Mouse (Mus musculus) gastrocnemius, postnatal 14 days (tissue): ENCODE results near the gene Ints6l. TPM values are rescaled to one million over a fixed set of nuclear protein-coding genes. Genes with fewer than 3 reads are reported as not detected.

Source experiments
- DNase-seq: peaks from one replicate; pipeline ENCODE4 v3.0.0; 2021; ENCODE audit warnings: mixed read lengths
- intact Hi-C: fragments of 180-260 bp; cut with DNase I; formaldehyde crosslinking; loops from one replicate; pipeline ENCODE4 v1.15.1; 2025; ENCODE audit warnings: low total_unique reads
- long read RNA-seq, 2 experiments: library from polyadenylated mRNA; stranded (forward); transcript quantifications; one replicate each; pipeline ENCODE4 v2.0.0; 2021
- total RNA-seq, 2 experiments: library from RNA; stranded (reverse); gene quantifications; 2 replicates each; pipeline ENCODE4 v1.2.3; 2021

The Ints6l gene
- 1 to 10 TPM; 5.9 to 6.0 TPM for total RNA-seq
- long read RNA-seq, experiment 1, partial matches to known transcripts = 0 of 1 reads
- long read RNA-seq, experiment 1, other reads (novel, unspliced or antisense) = 0 of 1 reads
- long read RNA-seq, experiment 2, partial matches to known transcripts = 0 of 1 reads
- long read RNA-seq, experiment 2, other reads (novel, unspliced or antisense) = 0 of 1 reads

- intact Hi-C loops = no loop called here
- peak; percentile 49 for DNase-seq
These were observed at the start of gene Ints6l for GRCm38 (mm10) chrX:56454671-56455371. TSS of gene Ints6l (plus strand) at chrX:56454857.

- intact Hi-C loops = no loop called here
- DNase-seq = no peak
These were observed 49.2 kb upstream of the Ints6l start for GRCm38 (mm10) chrX:56405482-56405881.

DNA sequence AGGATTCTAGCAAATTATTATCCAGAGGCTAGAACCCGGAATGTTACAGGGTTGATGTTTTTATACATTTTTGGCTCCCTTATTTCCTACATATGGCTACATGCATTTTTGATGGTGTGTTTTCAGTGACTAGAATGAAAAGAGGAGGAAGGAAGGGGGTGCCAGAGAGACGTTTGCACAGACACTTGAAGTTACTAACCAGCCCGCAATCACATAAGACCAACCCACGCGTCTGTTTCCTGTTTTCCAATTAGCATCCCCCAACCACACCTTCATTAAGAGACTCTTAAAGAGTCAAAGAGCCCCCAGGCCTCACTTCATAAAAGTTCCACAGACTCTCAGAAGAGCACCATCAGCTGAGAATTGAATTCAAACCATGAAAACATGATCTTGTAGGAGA, 48.5 kb upstream of the Ints6l start:
- DNase-seq = no peak
- intact Hi-C loops = no loop called here

DNA sequence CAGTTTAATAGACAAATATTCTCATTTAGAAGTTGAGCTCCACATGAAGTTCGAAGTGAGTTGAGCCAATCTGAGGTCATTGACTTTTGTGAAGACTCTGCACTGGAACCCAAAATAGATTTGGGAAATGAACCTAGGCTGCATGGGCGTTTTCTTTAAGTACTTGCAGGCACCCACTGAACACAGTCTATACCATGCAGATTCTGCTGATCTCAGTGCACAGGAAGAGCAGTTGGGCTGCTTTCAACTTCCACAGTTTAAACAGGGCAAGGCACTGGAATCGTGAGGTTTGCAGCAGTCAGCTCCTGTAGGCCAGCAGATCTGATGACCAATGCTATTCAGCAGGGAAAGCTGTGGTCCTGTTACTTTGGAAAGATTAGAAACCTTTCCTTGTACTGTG, 38.4 kb upstream of the Ints6l start:
- intact Hi-C loops = no loop called here

GRCm38 (mm10) chrX:56417541-56417940, 37.1 kb upstream of the Ints6l start:
- no peak for DNase-seq
- intact Hi-C loops = no loop called here

More for the DNA sequence above, 38.4 kb upstream of the Ints6l start:
- DNase-seq = no peak

- intact Hi-C loops = no loop called here
- DNase-seq = no peak
These were observed 24.1 kb upstream of the Ints6l start for GRCm38 (mm10) chrX:56430601-56431000.

DNA sequence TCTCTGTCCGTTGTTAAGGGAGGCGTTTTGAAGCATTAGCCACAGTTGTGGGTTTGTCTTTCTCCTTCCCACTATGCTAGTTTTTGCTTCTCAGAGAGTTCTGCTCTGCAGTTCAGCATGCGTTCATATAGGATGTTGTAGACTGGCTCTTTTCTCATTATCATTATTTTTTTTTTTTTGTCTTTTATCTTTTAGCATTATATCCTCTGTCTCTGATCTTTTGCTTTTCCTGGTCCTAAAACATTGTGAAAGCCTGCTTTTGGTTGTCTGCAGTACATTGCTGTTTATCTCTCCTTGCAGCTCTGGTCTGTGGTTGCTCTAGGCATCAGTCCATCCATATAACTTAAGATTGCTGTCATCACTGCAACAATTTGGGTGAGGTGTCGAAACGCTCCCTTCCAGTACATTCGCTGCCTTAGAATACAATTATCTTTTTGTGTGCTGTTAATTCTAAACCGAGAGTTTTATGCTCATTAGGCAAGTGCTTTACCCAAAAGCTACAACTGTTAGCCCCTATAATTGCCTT, 18.8 kb upstream of the Ints6l start:
- no peak for DNase-seq
- intact Hi-C loops = no loop called here

DNA sequence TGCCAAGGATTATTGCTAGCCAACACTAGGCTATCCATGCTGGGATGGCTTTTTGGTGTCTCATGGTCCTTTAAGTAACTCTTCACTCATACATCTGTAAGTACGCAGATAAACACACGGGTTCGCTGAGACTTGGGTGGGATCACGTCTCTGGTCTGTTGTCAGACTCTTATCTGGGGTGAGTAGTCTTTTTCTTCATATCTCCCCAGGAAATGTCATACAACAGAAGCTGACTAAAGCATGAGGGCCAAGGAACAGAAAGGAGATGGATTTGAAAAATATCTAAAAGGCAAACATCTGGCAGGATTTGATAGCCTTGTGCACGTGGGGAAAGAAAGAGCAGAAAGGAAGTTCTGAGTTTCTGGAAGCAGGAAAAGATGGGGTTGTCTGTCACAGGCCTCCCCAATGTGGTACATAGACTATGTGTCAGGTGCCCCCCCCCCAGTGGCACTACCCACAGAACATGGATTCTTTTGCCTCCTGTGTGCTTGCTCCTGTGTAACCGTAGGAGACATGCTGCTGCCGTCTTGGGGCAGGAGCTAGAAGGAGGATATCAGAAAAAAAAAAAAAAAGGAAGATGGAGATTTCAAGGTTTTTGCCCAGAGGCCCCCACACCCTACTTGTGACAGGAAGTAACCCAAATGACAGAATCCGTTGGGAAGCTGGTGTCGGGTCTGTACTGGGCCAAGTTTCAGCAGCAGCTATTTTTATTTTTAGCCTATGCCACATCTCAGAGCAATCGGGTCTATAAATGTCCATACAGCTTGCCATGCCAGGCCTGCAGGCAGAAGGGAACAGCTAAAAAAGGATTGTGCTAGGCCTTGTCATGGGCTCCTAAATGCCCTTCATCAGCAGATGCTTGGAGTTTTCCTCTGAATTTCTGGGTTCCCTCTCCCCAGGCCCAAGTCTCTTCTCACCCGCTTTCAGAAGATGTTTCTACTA, 7.9 kb upstream of the Ints6l start:
- no peak for DNase-seq
- intact Hi-C loops = no loop called here

GRCm38 (mm10) chrX:56447524-56448015, 7.1 kb upstream of the Ints6l start, which contains the start of gene Gm2174:
TSS of gene Gm2174 (plus strand) at chrX:56447965.
- DNase-seq = no peak
- intact Hi-C loops = no loop called here

DNA sequence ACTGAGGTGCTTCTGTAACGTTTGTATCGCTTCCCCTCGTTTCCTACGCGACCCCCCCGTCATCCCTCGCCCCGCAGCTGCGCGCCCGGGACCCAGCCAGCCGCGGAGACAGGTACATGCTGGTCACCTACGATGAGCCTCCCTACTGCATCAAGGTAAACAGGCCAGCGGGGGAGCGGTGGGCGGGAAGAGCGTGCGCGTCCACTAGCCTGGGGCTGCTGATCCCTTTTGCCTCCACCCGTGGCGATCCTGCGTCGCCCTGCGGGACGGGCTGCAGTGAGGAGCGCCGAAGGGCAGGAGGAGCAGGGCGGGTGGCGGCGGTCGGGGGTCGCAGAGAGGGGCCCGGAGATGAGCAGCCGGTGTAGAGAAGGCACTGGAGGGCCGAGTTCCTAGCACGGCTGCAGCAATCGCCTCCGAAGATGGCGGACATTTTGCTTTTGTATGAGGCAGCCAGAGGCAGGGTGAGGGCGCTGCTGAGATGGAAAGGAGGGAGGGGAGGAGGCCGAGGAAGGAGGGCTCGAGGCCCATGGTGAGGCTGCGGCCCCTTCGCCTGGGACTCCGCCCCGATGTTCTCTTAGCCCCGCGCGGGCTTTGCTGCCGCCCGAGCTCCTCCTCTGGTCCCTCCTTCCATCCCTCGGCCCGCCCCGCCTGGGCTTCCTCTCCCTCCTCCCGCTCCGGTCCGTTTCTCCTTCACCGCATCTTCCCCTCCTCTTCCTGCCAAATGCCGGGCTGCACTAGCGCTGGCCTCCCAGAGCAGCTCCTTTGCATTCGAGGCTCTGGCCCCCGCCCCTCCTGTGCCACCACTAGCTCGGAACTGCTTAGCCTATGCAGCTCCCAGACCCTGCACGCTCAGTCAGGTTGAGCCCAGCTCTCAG, 952 bp downstream of the Ints6l start:
- intact Hi-C loops = no loop called here
- DNase-seq = peak; percentile 91

DNA sequence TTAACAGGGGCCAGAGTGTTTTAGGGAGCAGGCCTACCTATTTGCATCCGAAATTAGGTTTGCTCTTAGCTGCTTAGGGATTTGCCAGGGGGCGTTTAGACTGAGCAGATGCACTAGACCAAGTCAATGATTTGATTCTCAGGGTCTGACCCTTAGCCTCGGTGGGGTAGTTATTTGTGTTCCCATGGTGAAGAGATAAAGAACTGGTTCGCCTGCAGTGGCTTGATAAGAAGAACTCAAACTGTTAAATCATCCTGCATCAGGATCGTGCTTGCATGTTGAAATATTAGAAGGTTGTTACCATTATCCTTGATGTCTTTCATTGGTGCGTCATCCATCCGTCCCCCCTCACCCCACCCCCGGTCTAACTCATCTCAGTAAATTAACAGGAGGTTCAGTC, 1.7 kb downstream of the Ints6l start:
- no peak for DNase-seq
- intact Hi-C loops = no loop called here

DNA sequence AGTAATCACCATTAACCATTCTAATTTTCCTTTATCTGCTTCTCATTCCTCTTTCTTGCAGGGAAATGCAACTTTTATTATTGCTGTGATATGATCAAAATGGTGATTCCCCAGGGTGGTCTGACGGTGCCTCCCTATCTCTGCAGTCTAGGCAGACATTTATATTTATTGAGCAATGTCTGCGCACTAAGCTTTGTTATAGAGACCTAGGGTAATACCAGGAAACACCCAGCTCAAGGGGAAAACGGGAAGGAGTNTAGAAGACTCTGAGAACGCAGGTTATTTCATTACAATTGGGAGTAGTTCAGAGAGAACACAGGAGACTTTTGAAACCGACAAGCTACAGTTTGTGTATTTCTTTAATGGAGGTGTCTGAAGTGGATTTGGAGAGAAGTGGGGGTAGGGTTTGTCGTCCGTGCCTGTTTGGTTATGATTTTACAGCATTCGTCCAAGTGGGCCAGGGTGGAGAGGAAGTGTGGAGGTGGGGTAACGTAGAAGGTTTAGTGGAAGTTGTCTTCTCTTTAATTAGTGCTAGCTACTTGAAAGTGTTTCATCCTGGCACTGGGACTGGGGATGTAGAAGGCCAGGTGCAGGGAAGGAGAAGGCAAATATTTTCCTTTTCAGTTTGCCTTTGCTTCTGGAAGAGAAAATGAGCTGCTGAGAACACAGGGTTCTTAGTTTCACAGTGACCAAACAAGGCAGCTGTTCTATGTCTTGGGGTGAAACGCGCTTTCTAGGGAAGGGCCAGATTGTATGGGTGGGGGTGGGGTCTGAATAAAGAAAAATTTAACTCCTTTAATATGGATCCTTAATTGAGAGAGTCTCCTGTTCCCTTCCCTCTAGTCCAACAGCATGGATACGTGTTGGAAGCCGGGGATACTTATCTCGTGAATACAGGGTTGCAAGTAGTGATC, 7.6 kb downstream of the Ints6l start:
- no peak for DNase-seq
- intact Hi-C loops = no loop called here

- no peak for DNase-seq
- intact Hi-C loops = no loop called here
These were observed 10.2 kb downstream of the Ints6l start for GRCm38 (mm10) chrX:56464906-56465305.

DNA sequence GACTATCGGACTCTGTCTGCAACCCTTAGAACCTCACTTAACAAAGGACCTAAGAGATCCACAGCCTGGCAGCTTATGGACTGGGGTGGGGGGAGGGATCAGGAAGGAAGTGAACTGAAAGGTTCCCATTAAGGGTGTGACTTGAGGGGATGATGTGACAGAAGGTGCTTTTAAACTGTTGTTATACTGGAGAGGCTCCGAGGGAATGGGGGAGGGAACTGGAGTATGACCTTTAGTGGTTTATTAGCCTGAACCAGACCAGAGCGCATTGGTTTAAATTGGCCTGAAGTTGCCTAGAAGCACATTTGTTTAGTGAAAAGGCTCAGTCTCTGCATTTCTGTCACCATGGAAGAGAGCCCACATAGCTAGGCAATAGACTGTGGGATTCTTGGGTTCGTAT, 13.0 kb downstream of the Ints6l start:
- DNase-seq = no peak

GRCm38 (mm10) chrX:56468422-56468821, 13.8 kb downstream of the Ints6l start:
- no peak for DNase-seq
- intact Hi-C loops = no loop called here

More for the DNA sequence above, 13.0 kb downstream of the Ints6l start:
- intact Hi-C loops = no loop called here

DNA sequence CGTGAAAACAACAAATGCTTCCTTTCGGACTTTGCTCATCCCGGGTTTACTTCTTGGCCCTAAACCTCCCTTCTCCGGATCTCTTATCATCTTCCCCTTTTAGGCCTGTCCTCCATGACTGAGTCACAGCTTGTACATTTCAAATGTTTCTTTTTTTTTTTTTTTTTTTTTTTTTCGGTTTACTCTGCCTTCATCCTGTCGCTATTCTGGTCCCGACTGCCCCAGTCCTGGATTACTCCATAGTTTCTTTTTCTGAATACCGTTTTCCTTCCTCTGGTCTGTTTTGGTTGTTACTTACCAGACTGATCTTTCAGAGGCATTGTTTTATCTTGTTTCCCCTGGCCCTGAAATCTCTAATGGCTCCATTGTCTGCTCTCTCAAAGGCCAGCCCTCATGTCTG, 19.4 kb downstream of the Ints6l start:
- intact Hi-C loops = no loop called here
- no peak for DNase-seq

- intact Hi-C loops = no loop called here
- no peak for DNase-seq
These were observed 22.9 kb downstream of the Ints6l start for GRCm38 (mm10) chrX:56477553-56477952.

- DNase-seq = no peak
- intact Hi-C loops = no loop called here
These were observed 27.2 kb downstream of the Ints6l start for GRCm38 (mm10) chrX:56481906-56482305.
